Mouse (Mus musculus) testis, postnatal 14 days (tissue): ENCODE measurements around the gene Polr2h.
A peak's percentile ranks its signal among the peaks of the same experiment; 100 is the strongest.

Experiments
- DNase-seq: peaks from one replicate; pipeline ENCODE4 v3.0.0; 2021; ENCODE audit warnings: low spot score

The Polr2h gene

DNA sequence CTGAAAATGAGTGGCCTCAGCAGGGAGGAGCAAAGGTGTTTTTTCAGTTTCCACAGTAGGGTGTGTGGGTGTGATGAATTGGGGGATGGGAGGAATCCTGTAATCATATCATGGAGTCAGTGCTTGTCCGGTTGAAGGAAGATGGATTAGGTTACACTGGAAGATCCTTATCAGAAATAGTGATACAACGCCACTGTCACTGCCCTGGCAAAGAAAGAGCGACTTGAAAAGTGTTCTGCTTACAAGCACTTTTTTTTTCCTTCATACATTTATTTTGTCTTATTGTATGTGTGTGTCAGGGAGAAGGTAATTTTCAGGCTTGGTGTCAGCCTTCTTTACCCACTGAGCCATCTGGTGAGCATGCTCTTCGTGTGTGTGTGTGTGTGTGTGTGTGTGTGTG lies 5.3 kb downstream of the Polr2h start:
- no peak for DNase-seq

DNA sequence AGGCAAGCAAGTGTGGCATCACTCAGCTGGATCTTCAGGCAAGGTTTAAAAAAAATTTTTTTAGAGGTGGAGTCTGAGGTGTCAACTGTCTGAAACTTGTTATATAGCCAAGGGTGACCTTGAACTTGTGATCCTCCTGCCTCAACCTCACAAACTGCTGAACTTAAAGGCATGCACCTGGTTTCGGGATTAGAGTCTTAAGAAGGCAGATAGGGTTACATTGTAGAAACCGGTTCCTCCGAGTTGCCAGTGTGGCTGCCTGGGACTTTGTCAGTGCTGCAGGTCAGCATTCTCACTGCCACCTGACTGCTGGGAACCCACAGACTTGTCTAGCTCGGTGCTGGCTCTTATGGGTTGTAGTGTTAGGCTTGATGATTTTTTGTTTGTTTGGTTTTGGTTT lies 5.8 kb downstream of the Polr2h start:
- no peak for DNase-seq

DNA sequence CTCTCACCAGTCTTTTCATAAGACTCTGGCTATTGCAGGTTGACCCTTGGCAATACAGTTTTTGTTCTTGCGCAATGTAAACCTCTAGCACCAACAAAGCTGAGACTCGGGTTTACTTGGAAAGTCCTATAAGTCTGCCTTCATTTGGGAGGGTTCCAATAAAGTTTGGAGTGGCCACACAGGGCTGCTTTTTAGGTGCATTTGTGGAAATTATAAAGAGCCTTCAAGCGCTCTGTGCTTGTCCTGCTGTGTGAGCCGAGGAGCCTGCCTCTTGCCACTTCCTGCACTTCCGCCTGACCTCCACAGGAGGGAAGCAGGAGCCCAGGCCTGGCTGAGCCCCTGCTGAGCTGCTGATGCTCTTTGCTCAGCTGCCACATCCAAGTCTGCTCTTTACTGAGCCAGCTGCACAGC lies 6.9 kb downstream of the Polr2h start:
- no peak for DNase-seq

DNA sequence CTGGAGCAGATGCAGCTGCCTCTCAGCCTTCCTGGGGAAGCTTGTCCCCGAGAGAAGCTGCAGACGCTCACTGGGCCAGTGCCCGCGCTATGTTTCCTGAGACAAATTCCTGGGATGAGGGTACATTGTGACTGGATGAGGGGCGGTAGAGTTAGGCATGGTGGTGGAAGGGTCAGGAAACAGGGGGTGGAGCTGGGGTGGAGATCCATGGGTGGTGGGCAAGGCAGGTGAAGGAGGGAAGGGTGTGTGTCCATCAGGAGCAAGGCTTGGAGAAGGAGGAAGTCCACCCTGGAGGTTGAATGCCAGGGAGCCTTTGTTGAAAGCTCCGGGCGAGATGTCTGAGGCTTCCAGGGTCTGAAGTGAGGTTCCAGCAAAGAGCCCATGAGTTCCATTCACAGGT lies 7.9 kb downstream of the Polr2h start:
- DNase-seq: no peak

DNA sequence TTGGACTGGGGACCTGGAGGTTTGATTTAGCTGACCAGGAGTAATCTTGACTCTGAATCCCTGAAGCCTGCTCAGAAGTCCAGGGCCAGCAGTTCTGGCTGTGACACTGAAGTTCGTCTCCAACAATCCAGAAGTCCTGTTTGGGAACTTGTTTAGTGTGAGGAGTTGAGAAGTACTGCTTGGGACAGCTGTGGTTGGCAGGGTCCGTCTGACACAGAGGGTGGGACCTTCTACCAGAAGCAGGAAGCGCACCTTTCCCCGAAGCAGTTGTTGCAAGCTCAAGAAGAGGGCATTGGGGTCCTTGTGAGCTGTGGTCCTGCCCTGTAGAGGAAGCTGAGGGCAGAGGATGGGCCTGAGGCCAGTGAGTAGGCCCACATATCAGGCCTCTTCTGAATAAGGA lies 8.3 kb downstream of the Polr2h start:
- DNase-seq: no peak

DNA sequence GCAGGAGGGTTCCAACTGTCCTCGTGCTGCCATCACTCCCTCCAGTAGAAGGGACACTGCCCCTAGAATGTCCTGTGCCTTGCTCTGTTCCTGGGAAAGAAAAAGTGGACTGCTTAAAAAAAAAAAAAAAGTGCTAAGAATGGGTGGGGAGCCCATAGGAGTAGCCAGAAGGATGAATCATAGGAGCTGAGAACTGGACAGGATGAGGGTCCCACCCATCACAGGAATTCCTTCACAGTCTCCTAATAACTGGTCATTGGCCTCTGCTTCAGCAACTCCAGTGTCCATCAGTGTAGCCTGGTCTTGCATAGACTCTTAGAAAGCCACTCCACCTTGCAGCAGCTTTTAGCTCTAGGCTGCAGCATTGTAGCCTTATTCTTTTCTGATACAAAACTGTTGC lies 8.9 kb downstream of the Polr2h start:
- DNase-seq: no peak

DNA sequence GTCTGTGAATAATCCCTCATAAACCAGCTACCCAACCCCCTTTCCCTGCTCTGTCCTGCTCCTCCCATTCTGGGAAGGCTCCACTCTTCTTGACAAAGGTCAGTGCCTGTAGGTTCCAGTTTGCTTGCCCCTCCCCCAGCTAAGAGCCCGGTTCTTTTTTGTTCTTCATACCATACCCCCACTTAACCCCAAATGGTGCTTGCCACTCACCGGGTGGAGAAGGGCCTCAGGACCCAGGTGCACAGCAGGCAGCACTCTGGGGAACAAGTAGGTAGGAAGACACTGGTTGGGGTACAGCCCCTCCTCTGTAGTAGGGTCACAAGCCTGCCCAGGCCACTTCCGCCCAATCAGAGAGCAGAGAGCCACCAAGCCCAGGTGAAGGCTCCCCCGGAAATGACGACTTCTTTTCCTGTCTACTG lies 12.8 kb downstream of the Polr2h start:
- no peak for DNase-seq

DNA sequence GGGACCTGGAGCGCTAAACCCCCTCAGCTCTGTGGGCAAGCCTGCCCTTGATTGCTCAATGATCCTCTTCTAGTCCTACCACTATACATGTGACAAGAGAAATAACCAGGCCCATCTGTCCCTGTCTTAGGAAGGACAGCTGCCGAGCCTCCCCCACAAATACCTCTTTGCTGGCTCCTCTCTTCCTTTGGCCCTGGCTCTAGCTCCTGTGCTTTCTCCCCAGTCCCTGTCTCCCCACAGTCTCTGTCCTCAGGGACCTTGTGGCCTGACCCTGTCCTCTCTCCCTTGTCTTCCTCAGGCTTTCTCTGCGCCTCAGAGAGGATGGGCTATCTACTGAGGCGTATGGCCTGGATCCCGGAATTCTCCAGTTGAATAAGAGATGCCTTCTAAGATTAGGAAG lies 14.2 kb downstream of the Polr2h start:
- no peak for DNase-seq

DNA sequence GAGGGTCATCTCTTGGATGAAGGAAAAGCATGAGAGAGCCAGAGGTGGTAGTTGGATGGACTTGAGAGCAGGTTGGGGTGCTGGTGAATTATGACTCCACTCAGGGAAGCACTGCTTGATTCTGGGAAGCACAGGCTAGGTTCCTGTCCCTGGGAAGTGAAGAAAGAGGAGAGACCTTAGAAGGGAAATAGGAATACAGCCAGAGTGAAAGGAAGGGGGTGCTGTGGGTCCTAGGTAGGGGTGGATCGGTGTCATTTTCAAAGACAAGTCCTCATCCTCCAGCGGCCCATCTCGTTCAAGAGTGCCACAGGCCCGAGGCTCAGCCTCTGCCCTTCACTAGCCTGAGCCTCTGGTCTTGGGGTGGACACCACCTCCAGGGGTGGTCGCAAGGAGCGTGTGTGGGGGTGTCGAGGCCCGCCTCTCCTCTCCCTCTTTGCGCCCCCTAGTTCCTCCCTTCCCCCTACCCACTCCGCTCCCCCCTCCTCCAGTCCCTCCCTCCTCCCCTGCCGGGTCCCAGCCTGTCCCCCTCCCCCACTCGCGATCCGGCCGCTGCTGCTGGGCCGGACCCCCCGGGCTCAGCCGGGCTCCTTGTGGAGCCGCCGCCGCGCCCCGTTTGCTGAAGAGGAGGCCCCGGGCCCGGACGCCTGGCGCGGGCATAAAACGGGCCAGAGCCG lies 14.9 kb downstream of the Polr2h start:
- no peak for DNase-seq

DNA sequence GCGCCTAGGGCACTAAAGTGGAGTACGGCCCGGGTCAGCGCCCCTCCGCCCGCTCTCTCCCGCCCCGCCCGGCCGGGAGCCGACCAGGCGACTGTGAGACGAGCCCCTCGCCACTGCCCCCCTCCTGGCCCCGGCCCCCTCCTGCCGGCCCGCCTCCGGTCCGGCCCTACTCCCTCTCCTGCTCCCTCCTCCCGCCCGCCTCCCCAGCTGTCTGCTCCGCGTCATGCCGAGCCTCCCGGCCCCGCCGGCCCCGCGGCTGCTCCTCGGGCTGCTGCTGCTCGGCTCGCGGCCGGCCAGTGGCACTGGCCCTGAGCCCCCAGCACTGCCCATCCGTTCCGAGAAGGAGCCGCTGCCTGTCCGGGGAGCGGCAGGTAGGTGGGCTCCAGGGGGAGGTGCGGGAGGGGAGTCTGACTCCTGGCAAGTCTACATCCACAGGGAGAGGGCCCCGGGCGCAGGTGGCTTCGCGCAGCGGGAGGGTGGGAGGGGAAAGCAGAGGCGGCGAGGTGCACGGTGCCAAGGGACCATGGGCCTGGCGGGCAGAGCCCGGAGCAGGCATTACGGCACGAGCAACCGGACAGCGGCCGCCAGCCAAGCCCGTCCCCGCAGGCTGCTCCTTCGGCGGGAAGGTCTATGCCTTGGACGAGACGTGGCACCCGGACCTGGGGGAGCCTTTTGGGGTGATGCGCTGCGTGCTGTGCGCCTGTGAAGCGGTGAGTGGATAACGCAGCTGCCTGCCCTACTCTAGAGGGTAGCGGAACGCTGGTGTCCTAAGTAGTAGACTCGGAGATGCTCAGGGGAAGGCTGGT lies 15.7 kb downstream of the Polr2h start, which contains the start of gene Chrd:
Chrd (plus strand) TSS at position 203 of the 806 bp plus-strand sequence.
- no peak for DNase-seq

DNA sequence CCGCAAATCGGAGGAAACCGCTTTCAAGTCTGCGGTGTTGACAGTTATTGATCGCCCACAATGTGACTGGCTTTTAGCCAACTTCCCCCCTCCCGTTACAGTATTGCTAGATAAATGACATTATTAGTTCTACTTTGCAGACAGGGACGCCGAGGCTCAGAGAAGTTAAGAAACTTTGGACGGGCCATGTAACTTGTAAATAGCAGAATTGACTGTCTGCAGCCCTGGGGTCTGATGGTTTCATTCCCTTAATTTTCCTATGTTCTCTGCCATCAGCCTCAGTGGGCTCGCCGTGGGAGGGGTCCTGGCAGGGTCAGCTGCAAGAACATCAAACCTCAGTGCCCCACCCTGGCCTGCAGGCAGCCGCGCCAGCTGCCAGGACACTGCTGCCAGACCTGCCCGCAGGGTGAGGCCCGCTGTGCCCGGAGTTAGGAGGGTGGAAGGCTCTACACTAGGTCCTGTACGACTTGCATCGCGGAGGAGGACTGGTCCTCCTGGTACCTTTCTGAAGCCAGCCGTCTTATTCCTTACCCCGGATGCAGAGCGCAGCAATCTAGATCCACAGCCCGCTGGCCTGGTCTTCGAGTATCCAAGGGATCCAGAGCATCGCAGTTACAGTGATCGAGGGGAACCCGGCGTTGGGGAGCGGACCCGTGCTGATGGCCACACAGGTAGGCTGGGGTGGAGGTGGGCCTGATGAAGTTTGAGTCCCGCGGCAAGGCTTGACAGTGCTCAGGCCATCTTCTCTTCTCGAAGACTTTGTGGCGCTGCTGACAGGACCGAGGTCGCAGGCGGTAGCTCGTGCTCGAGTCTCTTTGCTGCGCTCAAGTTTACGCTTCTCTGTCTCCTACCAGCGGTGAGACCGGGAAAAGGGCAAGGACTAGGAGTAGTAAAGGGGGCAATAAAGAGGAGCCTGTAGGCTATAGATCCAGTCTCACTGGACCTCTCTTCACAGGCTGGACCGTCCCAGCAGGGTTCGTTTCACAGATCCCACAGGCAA lies 16.6 kb downstream of the Polr2h start, which contains the start of gene Thpo:
Thpo (minus strand) TSS at position 781 of the 1,000 bp plus-strand sequence.
- DNase-seq: no peak

DNA sequence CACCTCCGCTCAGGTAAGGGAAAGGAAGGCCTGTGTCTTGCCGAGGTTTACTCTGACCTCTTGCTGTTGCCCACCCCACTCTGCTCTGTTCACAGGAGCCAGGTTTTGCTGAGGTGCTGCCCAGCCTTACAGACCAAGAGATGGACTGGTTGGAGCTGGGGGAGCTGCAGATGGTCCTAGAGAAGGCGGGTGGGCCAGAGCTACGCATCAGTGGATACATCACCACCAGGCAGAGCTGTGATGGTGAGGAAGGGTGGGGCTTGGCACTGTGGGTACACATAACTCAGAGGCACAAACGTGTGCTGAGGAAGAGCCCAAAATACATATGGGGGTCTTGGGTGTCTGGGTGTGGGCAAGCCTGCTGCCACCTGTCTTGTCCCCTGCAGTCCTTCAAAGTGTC lies 18.2 kb downstream of the Polr2h start:
- no peak for DNase-seq

DNA sequence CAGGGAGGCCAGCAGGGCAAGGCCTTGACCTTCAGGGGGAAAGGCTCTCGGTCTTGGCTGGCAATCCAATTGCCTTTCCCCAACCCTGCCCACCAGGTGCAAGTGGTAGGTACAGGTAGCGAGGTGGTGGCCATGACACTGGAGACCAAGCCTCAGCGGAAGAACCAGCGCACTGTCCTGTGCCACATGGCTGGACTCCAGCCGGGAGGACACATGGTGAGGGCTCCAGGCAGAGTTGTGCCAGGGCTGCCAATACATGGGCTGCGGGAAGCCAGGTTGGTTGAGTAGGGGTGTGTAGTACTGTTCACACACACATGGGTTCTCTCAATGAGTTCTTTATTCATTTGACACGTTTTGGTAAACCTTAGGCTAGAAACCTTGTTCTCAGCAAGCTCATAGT lies 18.7 kb downstream of the Polr2h start:
- no peak for DNase-seq

DNA sequence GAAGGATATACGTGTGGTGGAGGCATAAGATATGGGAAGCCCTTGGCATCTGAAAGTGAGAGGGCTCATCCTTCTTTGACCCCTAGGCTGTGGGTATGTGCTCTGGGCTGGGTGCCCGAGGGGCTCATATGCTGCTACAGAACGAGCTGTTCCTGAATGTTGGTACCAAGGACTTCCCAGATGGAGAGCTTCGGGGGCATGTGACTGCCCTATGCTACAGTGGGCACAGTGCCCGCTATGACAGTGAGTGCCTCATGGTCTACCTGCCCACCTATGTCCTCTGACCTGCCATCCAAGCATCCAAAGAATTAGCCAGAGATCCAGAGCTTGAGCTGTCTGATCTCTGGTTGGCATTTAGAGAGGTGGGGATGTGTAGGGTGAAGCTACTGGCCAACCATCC lies 19.4 kb downstream of the Polr2h start:
- no peak for DNase-seq

DNA sequence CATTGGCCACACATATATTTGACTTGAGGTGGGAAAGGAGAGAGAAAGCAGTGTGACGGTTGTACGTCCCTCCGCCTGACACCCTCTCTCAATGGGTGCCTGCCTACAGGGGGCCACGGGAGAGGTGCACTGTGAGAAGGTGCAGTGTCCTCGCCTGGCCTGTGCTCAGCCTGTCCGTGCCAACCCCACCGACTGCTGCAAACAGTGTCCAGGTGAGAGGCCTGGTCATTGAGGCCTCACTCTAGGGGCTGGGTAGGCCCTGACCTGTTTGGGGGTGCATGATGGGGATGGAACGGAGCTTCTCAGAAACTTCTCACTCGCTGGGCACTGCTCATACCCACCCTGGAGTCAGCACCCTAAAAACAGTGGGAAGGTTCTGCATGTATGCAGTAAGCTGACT lies 22.4 kb downstream of the Polr2h start:
- DNase-seq: no peak

DNA sequence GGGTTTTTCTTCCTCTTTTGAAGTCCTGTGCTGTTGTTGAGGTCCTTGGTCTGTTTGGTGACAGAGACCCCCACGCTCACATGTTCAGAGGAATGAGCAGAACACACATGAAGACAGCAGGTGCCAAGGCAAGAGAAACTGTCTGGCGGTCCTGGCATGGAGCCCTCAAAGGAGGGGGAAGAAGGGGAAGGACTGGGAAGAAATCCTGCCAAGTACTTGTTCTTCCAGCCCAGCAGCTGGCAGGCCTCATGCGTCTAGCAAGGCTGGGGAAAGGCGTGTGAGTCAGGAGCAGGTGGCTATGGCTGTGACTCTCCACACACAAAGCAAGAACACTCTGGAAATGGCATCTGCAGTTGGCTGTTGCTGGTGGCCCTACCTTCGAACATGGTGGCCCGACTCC lies 29.2 kb downstream of the Polr2h start:
- peak; percentile 72 for DNase-seq

DNA sequence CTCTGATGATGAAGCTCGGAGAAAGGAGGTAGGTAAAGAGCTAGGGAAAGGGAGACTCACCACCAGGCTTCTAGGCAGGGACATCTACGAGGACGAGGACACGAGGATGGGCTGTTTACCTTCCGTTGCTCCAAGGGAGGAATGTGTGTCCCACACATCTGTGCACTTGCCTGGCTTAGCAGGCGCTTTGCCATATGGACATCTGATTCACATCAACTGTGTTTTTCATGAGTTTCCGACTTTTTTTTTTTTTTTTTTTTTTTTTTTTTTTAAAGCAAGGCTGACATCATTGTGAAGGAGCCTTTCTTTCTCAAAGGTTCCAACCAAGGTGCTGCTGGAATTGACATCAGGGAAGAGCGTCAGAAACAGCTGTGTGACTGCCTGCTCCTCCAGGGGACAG lies 33.1 kb downstream of the Polr2h start:
- no peak for DNase-seq

DNA sequence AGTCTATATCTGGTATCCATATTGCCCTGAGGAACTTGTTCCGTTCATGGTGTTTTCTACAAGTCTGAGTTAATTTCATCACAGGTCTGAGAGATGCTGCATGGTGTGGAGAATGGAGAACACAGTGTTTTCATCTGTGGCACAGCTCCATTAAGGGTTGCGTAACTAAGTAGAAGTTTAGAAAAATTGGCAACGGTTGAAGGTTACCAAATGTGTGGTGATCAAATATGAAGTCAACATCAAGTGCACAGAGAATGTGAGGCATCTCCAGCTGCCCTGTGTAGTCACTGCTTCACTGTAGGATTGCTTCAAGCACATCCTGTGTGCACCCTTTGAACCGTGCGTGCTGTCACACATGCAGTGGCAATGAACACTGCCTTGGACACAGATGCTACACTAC lies 38.6 kb downstream of the Polr2h start:
- no peak for DNase-seq

DNA sequence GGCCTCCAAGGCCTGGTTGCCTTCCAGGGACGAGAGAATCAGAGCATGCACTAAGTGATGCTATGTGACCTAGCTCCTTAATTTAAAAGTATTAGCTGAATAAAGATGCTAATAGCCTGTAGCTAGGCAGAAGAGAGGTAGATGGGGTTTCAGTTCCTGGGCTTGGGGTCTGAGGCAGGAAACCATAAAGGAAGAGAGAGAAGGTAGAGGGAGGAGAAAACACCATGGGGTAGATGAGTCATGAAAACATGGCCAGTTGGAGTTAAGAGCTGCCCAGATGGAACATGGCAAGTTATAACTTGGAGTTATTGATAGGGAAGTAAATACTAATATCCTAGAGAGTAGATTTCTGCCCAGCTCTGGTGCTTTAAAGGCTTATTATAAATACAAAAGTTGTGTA lies 39.9 kb downstream of the Polr2h start:
- no peak for DNase-seq

DNA sequence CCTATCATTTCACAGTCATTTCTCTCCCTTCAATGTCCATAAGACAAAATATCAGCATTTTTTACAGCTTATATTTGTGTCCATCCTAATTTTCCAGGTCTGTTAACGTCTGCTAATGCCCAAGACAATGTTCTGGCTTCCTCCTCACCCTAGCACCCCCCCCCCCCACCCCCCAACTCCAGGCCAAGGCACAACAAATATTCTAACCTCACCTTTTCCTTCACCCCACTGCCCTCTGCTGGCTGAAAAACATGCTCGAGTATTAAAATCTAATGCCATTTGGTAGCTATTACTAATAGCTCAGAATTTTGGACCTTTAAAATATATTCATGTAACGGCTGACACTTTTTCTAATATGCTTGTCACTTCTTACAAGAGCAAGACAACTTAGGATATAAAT lies 44.2 kb downstream of the Polr2h start:
- no peak for DNase-seq

DNA sequence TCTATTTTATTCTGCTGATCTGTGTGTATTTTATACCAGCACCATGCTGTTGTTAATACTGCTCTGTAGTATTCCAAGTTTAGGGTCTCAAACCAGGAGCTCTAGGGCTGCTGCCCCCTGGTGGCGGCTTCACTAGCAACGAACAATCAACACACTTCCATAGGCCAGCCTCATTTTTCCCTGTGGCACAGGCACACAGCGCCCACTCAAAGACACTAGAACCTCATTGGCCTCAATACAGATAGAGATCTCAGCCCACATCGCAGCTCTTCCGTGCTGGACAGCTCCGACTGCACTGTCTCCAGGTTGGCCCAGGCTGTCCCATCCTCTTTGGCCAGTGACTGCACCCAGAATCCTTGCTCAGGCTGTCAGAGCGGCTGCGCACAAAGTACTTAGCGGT lies 47.8 kb downstream of the Polr2h start:
- DNase-seq: no peak
